Mouse (Mus musculus) heart, postnatal 10 days (tissue): ENCODE results near the gene Zfp612. TPM values are rescaled to one million over a fixed set of nuclear protein-coding genes. Genes with fewer than 3 reads are reported as not detected.
A peak's percentile ranks its signal among the peaks of the same experiment; 100 is the strongest.

Experiments used
- DNase-seq, 2 experiments: peaks; one replicate each; pipeline ENCODE4 v3.0.0; 2021
- intact Hi-C: fragments of 180-260 bp; cut with DNase I; formaldehyde crosslinking; loops from one replicate; pipeline ENCODE4 v1.15.1; 2025
- total RNA-seq, 2 experiments: library from RNA; stranded (reverse); gene quantifications; 2 replicates each; pipeline ENCODE4 v1.2.3; 2021

The Zfp612 gene
- total RNA-seq, 2 experiments from 2014 or later, result 6.2 to 7.2 TPM

- peak; percentile 65 to 82 for DNase-seq
- intact Hi-C loops, result loop anchor here (2.0 to 5.0 kb wide), 2 partner anchors 348 to 472 kb away; no protein-coding TSS in a partner anchor
Measured at GRCm38 (mm10) chr8:110130537-110130936, 51.0 kb downstream of the Zfp612 start.

- intact Hi-C loops, result loop anchor here (5.0 kb wide), 1 partner anchor 468 kb away; no protein-coding TSS in a partner anchor
- no peak for DNase-seq
Measured at GRCm38 (mm10) chr8:110134236-110134635, 54.7 kb downstream of the Zfp612 start.

- intact Hi-C loops, result no loop called here
- no peak for DNase-seq
Measured at GRCm38 (mm10) chr8:110135515-110135914, 56.0 kb downstream of the Zfp612 start.

- intact Hi-C loops, result no loop called here
- DNase-seq, result no peak
Measured at GRCm38 (mm10) chr8:110140156-110140555, 60.6 kb downstream of the Zfp612 start.

- no peak for DNase-seq
- intact Hi-C loops, result no loop called here
Measured at GRCm38 (mm10) chr8:110140770-110141169, 61.2 kb downstream of the Zfp612 start.

Other genes with a start within 250 kb of the Zfp612 start
- gene Phlpp2, start 211.2 kb upstream of the Zfp612 start, total RNA-seq, result 1 to 10 TPM; 5.6 to 6.4 TPM
- gene Marveld3, start 117.5 kb upstream of the Zfp612 start, total RNA-seq, result under 1 TPM; 0.27 to 0.55 TPM
- gene Tat, start 89.3 kb upstream of the Zfp612 start, total RNA-seq, result under 1 TPM; 0.12 to 0.31 TPM
- gene Chst4, start 40.0 kb upstream of the Zfp612 start, total RNA-seq, result 1 to 10 TPM; 4.4 TPM
- gene Gm21964, start 21.5 kb downstream of the Zfp612 start, total RNA-seq, result not detected
- not detected for gene Gm17720, start 23.0 kb downstream of the Zfp612 start, total RNA-seq
- gene Calb2, start 88.5 kb downstream of the Zfp612 start, total RNA-seq, result under 1 TPM in 1 of 2 experiments, not detected in 1; 0.17 TPM
- gene Cmtr2, start 135.9 kb downstream of the Zfp612 start, total RNA-seq, result 1 to 10 TPM; 3.4 to 3.9 TPM
- under 1 TPM; 0.10 to 0.22 TPM for gene Hydin, start 187.2 kb downstream of the Zfp612 start, total RNA-seq